Mouse (Mus musculus) intestine, embryonic 14.5 days (tissue): ENCODE results near the gene Piwil4. TPM values are rescaled to one million over a fixed set of nuclear protein-coding genes. Genes with fewer than 3 reads are reported as not detected.

ENCODE experiments used
- ATAC-seq: fragments of 200-750 bp; cut with Nextera tagmentation; replicated peaks from 2 replicates; pipeline ENCODE4 v1.8.0; 2017; ENCODE audit warnings: low read depth, moderate number of reproducible peaks, moderate TSS enrichment, moderate library complexity; ENCODE audit not compliant: low FRiP score, low TSS enrichment
- DNase-seq: peaks from one replicate; pipeline ENCODE4 v3.0.0-alpha.2; 2018; ENCODE audit warnings: low spot score
- H3K27ac ChIP-seq: fragments of 300-500 bp; sonication (generic); 2 replicates; pipeline ENCODE4 v1.5.1; 2014; ENCODE audit warnings: low read depth, mild to moderate bottlenecking, control low read depth
- H3K27me3 ChIP-seq: fragments of 300-500 bp; sonication (generic); replicated peaks from 2 replicates; pipeline ENCODE4 v1.6.1; 2014; ENCODE audit warnings: low read length, control low read depth; ENCODE audit not compliant: control insufficient read depth, insufficient read depth
- H3K36me3 ChIP-seq: fragments of 300-500 bp; sonication (generic); 2 replicates; pipeline ENCODE4 v1.6.1; 2014; ENCODE audit warnings: low read length, control low read depth; ENCODE audit not compliant: control insufficient read depth, insufficient read depth
- H3K4me1 ChIP-seq: fragments of 300-500 bp; sonication (generic); replicated peaks from 2 replicates; pipeline ENCODE4 v1.6.1; 2014; ENCODE audit warnings: low read length, control low read depth, mixed read lengths; ENCODE audit not compliant: control insufficient read depth, insufficient read depth
- H3K4me2 ChIP-seq: fragments of 300-500 bp; sonication (generic); 2 replicates; pipeline ENCODE4 v1.6.1; 2014; ENCODE audit warnings: low read length
- H3K4me3 ChIP-seq: fragments of 300-500 bp; sonication (generic); 2 replicates; pipeline ENCODE4 v1.5.1; 2014; ENCODE audit warnings: low read depth, low read length, control low read depth, mixed read lengths
- H3K9ac ChIP-seq: fragments of 300-500 bp; sonication (generic); 2 replicates; pipeline ENCODE4 v1.6.1; 2014; ENCODE audit warnings: mild to moderate bottlenecking, low read length
- H3K9me3 ChIP-seq: fragments of 300-500 bp; sonication (generic); 2 replicates; pipeline ENCODE4 v1.6.1; 2016; ENCODE audit warnings: low read length, control low read depth; ENCODE audit not compliant: control insufficient read depth
- WGBS: fragments of 180-500 bp; shearing (Covaris S2); extraction: QIAGEN DNeasy Blood & Tissue Kit; methylation state at CpG from one replicate; pipeline ENCODE4 v1.1.7; 2014; 5-methylcytosine and 5-hydroxymethylcytosine counted together
- polyA plus RNA-seq: library from polyadenylated mRNA; unstranded; fragments of >200 nt; fragmentation: Nextera tagmentation; extraction: Ambion mirVana; gene quantifications from 2 replicates; pipeline ENCODE4 v1.2.1, GENCODE M21; 2014

The Piwil4 gene
- polyA plus RNA-seq, 1 experiment from 2014 or later, result 0.49 TPM

- no peaks in the 10 kb centered on the region for H3K9me3 ChIP-seq
- no peak for ATAC-seq
- H3K27ac ChIP-seq, result no peak overlapping the region
- no peak overlapping the region for H3K4me3 ChIP-seq
- DNase-seq, result no peak
- H3K4me1 ChIP-seq, result no peaks in the 10 kb centered on the region
- WGBS, result 63% methylated on average over 4 of the region's 4 CpGs
- no peaks in the 10 kb centered on the region for H3K36me3 ChIP-seq
- no peaks in the 10 kb centered on the region for H3K27me3 ChIP-seq
- H3K4me2 ChIP-seq, result no peak overlapping the region
- no peak overlapping the region for H3K9ac ChIP-seq
These were observed 909 bp downstream of the Piwil4 start for GRCm38 (mm10) chr9:14739498-14740150.

GRCm38 (mm10) chr9:14730941-14731541 is 9.5 kb downstream of the Piwil4 start:
- ATAC-seq (no peak; the same call in 1 of the 2 replicates), DNase-seq (peak; percentile 58)
- no peak overlapping the region for H3K4me2 ChIP-seq
- H3K4me1 ChIP-seq, result peaks cover 2% of the 10 kb centered on the region; the same call in 1 of the 2 replicates
- no peak overlapping the region for H3K9ac ChIP-seq
- no peak overlapping the region for H3K27ac ChIP-seq
- H3K27me3 ChIP-seq, result no peaks in the 10 kb centered on the region
- H3K9me3 ChIP-seq, result no peaks in the 10 kb centered on the region
- no peaks in the 10 kb centered on the region for H3K36me3 ChIP-seq
- 24% methylated on average over 9 of the region's 9 CpGs for WGBS
- no peak overlapping the region for H3K4me3 ChIP-seq

DNA sequence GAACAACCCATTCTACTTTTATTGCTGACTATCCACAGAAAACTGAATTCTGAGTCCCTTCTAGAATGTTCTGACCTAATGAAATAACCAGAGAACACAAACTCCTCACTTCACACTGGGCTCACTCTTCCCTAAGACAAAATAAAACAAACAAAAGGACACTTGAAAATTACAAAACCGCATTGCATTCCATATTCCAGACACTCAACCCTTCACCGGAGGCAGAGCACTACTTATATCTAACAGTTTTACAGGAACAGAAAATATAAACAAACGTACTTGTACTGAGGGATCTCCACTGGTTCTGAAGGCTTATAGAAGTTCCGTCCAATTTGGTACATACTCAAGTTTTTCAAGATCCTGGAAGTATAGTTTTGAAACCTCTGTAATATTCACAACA is 12.2 kb downstream of the Piwil4 start:
- ATAC-seq (no peak), DNase-seq (no peak)
- 60% methylated on average over 4 of the region's 4 CpGs for WGBS

DNA sequence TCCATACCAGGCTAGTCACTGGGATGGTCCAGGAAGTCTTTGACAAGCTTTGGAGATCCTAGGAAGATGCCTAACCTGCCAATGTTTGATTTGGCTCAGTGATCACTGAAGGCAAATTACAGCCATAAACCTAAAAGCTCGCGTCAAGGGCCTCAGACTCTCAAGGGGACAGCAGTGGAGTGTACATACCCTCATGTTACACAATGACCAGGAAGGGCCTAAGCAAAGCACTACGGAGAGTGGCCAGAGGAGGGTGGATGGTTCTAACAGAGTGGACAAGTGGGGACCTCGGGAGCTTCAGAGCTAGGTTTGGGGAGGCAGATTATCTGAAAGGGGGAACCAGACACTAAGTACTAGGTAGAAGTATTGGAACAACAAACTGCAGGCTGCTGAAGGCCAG is 13.9 kb downstream of the Piwil4 start:
- H3K9ac ChIP-seq, result no peak overlapping the region
- no peak overlapping the region for H3K4me3 ChIP-seq
- H3K36me3 ChIP-seq, result no peaks in the 10 kb centered on the region
- whole genome bisulfite sequencing, result 72% methylated on average over 4 of the region's 4 CpGs
- peaks cover 2% of the 10 kb centered on the region; the same call in 1 of the 2 replicates for H3K4me1 ChIP-seq
- no peaks in the 10 kb centered on the region for H3K27me3 ChIP-seq
- no peak overlapping the region for H3K4me2 ChIP-seq
- no peak overlapping the region for H3K27ac ChIP-seq
- no peaks in the 10 kb centered on the region for H3K9me3 ChIP-seq
- DNase-seq (no peak), ATAC-seq (no peak)

More for the DNA sequence above, 12.2 kb downstream of the Piwil4 start:
- Histone ChIP-seq H3K27ac (no peak overlapping the region), H3K9ac (no peak overlapping the region), H3K4me3 (no peak overlapping the region), H3K4me1 (peaks cover 2% of the 10 kb centered on the region; the same call in 1 of the 2 replicates), H3K36me3 (no peaks in the 10 kb centered on the region), H3K4me2 (no peak overlapping the region), H3K27me3 (no peaks in the 10 kb centered on the region), H3K9me3 (no peaks in the 10 kb centered on the region)

- Histone ChIP-seq H3K9ac (no peak overlapping the region), H3K27ac (no peak overlapping the region), H3K4me1 (peaks cover 2% of the 10 kb centered on the region; the same call in 1 of the 2 replicates), H3K27me3 (no peaks in the 10 kb centered on the region), H3K4me2 (no peak overlapping the region), H3K36me3 (no peaks in the 10 kb centered on the region), H3K9me3 (no peaks in the 10 kb centered on the region), H3K4me3 (no peak overlapping the region)
- DNase-seq (no peak), ATAC-seq (no peak)
- WGBS, result 88% methylated on average over 6 of the region's 6 CpGs
These were observed 14.5 kb downstream of the Piwil4 start for GRCm38 (mm10) chr9:14726005-14726404.

- no peak overlapping the region for H3K4me3 ChIP-seq
- ATAC-seq, result no peak
- WGBS, result 69% methylated on average over 5 of the region's 5 CpGs
- no peaks in the 10 kb centered on the region for H3K9me3 ChIP-seq
- H3K36me3 ChIP-seq, result no peaks in the 10 kb centered on the region
- DNase-seq, result no peak
- H3K4me1 ChIP-seq, result no peaks in the 10 kb centered on the region; the same call in 1 of the 2 replicates
- H3K27ac ChIP-seq, result no peak overlapping the region
- H3K4me2 ChIP-seq, result no peak overlapping the region
- no peak overlapping the region for H3K9ac ChIP-seq
- H3K27me3 ChIP-seq, result no peaks in the 10 kb centered on the region
These were observed 15.6 kb downstream of the Piwil4 start for GRCm38 (mm10) chr9:14724755-14725420.

- WGBS, result 85% methylated on average over 5 of the region's 5 CpGs
- ATAC-seq (no peak), DNase-seq (no peak)
- H3K9ac ChIP-seq, result no peak overlapping the region
- no peak overlapping the region for H3K4me3 ChIP-seq
- H3K4me1 ChIP-seq, result no peaks in the 10 kb centered on the region; the same call in 1 of the 2 replicates
- H3K9me3 ChIP-seq, result no peaks in the 10 kb centered on the region
- no peak overlapping the region for H3K4me2 ChIP-seq
- no peak overlapping the region for H3K27ac ChIP-seq
- no peaks in the 10 kb centered on the region for H3K36me3 ChIP-seq
- no peaks in the 10 kb centered on the region for H3K27me3 ChIP-seq
These were observed 18.9 kb downstream of the Piwil4 start for GRCm38 (mm10) chr9:14721610-14722009.

DNA sequence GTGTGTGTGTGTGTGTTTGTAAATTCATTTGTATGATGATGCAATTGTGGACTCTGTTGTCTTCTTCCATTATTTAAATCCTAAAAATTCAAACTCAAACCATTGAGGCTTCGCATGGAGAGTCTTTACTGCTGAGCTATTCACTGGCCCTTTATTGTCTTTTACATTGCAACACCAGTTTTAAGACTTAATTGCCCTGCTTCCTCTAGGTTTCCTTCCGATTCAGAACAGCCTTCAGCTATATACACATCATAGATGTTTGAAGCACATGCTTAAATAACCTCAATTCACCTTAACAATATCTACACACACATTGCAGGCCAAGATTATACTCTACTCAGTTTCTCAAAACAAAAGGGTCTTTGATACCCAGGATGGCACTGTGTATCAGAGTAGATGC is 20.1 kb downstream of the Piwil4 start:
- Histone ChIP-seq H3K9me3 (no peaks in the 10 kb centered on the region), H3K4me1 (no peaks in the 10 kb centered on the region; the same call in 1 of the 2 replicates), H3K36me3 (no peaks in the 10 kb centered on the region), H3K4me3 (no peak overlapping the region), H3K27me3 (no peaks in the 10 kb centered on the region), H3K27ac (no peak overlapping the region), H3K4me2 (no peak overlapping the region), H3K9ac (no peak overlapping the region)
- DNase-seq (no peak), ATAC-seq (0 out of 2 replicates have a peak, but pooled peaks have one; percentile 10)
- WGBS, result 48% methylated on average over 2 of the region's 2 CpGs
